Mouse (Mus musculus) ES-E14 (cell line): ENCODE data around the gene Gabpb2. TPM values are rescaled to one million over a fixed set of nuclear protein-coding genes. Genes with fewer than 3 reads are reported as not detected.

Source experiments
- DNase-seq: peaks from one replicate; pipeline ENCODE4 v3.0.0-alpha.2; 2013; ENCODE audit warnings: low read depth, low spot score
- H3K27ac ChIP-seq: 2 replicates; pipeline ENCODE4 v1.5.1; 2012; ENCODE audit warnings: low read depth, mild to moderate bottlenecking, low read length, moderate library complexity, mixed read lengths; ENCODE audit not compliant: poor library complexity, insufficient read depth, severe bottlenecking
- H3K36me3 ChIP-seq: 2 replicates; pipeline ENCODE4 v1.6.1; 2012; ENCODE audit warnings: mild to moderate bottlenecking, low read length, moderate library complexity, mixed read lengths; ENCODE audit not compliant: control insufficient read depth, poor library complexity, insufficient read depth, severe bottlenecking
- H3K4me1 ChIP-seq, 2 experiments: fragments of 150-350 bp in 1 of 2; sonication (generic) in 1 of 2; 2 replicates each; pipeline ENCODE4 v1.6.1; 2012; ENCODE audit warnings: low read length in 2 of 2, mild to moderate bottlenecking in 1 of 2, mixed read lengths in 1 of 2; ENCODE audit not compliant: control insufficient read depth in 2 of 2, insufficient read depth in 2 of 2, poor library complexity in 1 of 2
- H3K4me3 ChIP-seq, 2 experiments: fragments of 150-350 bp in 1 of 2; sonication (generic) in 1 of 2; 2 replicates each; pipeline ENCODE4 v1.5.1; 2012; ENCODE audit warnings: low read length in 2 of 2, low read depth in 1 of 2, mild to moderate bottlenecking in 1 of 2, mixed read lengths in 1 of 2; ENCODE audit not compliant: insufficient read depth in 1 of 2, poor library complexity in 1 of 2, severe bottlenecking in 1 of 2
- H3K9ac ChIP-seq: 2 replicates; pipeline ENCODE4 v1.6.1; 2012; ENCODE audit warnings: low read depth, mild to moderate bottlenecking, low read length, mixed read lengths; ENCODE audit not compliant: poor library complexity, insufficient read depth, severe bottlenecking
- H3K9me3 ChIP-seq: fragments of 150-350 bp; sonication (generic); 2 replicates; pipeline ENCODE4 v1.6.1; 2012; ENCODE audit warnings: low read depth, mild to moderate bottlenecking, low read length; ENCODE audit not compliant: control insufficient read depth, insufficient read depth
- CHD2 ChIP-seq: IDR thresholded peaks from 2 replicates; pipeline ENCODE4 v1.6.1; 2014; ENCODE audit warnings: mild to moderate bottlenecking, low read depth, low read length, inconsistent platforms
- HCFC1 ChIP-seq: IDR thresholded peaks from 2 replicates; pipeline ENCODE4 v1.6.1; 2012; ENCODE audit warnings: low read length, inconsistent platforms, borderline replicate concordance; ENCODE audit not compliant: insufficient read depth
- MAFK ChIP-seq: IDR thresholded peaks from 2 replicates; pipeline ENCODE4 v1.6.1; 2014; ENCODE audit warnings: mild to moderate bottlenecking, low read depth, low read length, inconsistent platforms; ENCODE audit not compliant: insufficient read depth
- ZC3H11A ChIP-seq: IDR thresholded peaks from 2 replicates; pipeline ENCODE4 v1.6.1; 2012; ENCODE audit warnings: low read depth, mild to moderate bottlenecking, inconsistent platforms, low read length, borderline replicate concordance
- ZNF384 ChIP-seq: IDR thresholded peaks from 2 replicates; pipeline ENCODE4 v1.6.1; 2012; ENCODE audit warnings: low read depth, low read length, inconsistent platforms
- in situ Hi-C, 2 experiments: fragments of 600-800 bp; cut with MboI; formaldehyde crosslinking; loops; one replicate each; pipeline ENCODE4 v1.15.1; 2025; ENCODE audit warnings: low sequenced_read_pairs in 2 of 2, inconsistent platforms in 1 of 2; ENCODE audit not compliant: unreplicated experiment in 2 of 2
- total RNA-seq: library from RNA; depleted of rRNA; stranded (reverse); fragments of 300-350 nt; gene quantifications from 2 replicates; pipeline ENCODE4 v1.2.3, GENCODE M21; 2012

Gene Gabpb2
- total RNA-seq, 1 experiment = 30.7 TPM

DNA sequence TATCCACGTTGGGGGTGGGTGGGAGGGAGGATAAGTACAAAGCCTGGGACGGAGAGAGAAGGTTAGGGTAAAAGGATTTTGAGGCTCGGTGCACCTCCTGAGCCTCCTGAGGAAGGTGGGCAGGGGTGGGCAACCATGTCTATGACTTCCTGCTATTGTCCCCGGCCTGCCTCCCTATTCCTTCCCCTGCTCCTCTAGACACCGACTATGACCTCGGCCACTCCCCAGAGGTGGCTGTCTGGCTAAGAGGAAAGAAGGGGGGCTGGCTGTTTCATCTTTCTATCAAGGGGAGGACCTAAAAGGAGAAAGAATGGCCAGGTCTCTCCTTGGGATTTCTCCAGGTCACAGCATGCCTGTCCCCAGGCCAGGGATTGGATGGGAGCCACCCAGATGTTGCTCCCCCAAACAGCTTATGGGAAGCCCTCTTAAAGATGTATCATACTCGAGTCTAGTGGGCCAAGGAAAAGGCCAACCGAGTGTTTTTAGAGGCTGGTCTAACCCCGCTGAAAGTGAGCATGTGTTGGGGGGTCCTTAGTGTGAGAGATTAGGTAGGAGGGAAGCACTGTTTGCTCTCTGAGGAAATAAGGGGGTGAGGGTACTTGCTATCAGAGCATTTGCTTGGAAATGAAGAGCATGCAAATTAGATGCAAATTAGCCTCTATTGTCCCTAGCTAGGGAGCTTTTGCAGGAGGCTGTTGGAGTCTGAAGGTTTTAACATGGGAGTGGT, 55.9 kb downstream of the Gabpb2 start:
- Histone ChIP-seq H3K27ac (no peak overlapping the region; the same call in 1 of the 2 replicates), H3K9me3 (no peaks in the 10 kb centered on the region), H3K4me3 (peak overlapping the region; percentile 80 to 86), H3K9ac (peak overlapping the region; percentile 45; the same call in 1 of the 2 replicates), H3K4me1 (peaks cover 4 to 23% of the 10 kb centered on the region in 2 experiments), H3K36me3 (no peaks in the 10 kb centered on the region)
- peak; percentile 20 for DNase-seq
- TF ChIP-seq CHD2 (no peak), HCFC1 (no peak), MAFK (no peak), ZNF384 (no peak), ZC3H11A (no peak)
- in situ Hi-C loops = no loop called here

DNA sequence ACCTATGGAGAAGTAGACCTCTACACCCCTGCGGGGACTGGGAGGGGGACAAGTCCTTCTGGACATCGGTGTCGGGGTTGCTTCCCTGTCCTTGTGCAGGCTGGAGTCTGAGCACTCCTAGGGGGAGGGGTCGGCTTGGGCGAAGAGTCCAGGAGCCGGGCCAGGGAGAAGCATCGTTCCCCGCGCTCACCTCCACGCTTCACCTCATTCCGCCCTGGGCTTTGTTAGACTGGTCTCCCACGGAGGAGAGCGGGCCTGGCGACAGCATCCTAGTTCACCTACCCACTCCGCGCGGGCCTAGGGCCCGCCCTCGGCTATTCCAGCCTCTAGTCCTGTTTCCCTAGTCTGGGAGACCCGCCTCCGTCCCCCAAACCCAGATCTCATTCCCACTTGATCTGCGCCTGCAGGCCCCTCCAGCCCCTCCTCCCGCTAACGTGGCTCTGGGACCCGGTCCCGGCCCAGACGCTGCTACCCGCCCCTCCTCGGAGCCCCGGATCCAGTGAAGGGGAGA, 56.6 kb downstream of the Gabpb2 start:
- in situ Hi-C loops = no loop called here
- TF ChIP-seq HCFC1 (no peak), CHD2 (no peak), ZNF384 (no peak), MAFK (no peak), ZC3H11A (no peak)
- Histone ChIP-seq H3K36me3 (no peaks in the 10 kb centered on the region), H3K27ac (no peak overlapping the region), H3K4me1 (peaks cover 4 to 23% of the 10 kb centered on the region in 2 experiments), H3K9ac (peak overlapping the region; percentile 9; the same call in 1 of the 2 replicates), H3K4me3 (peak overlapping the region; percentile 80 to 86), H3K9me3 (no peaks in the 10 kb centered on the region)
- peak; percentile 13 for DNase-seq

DNA sequence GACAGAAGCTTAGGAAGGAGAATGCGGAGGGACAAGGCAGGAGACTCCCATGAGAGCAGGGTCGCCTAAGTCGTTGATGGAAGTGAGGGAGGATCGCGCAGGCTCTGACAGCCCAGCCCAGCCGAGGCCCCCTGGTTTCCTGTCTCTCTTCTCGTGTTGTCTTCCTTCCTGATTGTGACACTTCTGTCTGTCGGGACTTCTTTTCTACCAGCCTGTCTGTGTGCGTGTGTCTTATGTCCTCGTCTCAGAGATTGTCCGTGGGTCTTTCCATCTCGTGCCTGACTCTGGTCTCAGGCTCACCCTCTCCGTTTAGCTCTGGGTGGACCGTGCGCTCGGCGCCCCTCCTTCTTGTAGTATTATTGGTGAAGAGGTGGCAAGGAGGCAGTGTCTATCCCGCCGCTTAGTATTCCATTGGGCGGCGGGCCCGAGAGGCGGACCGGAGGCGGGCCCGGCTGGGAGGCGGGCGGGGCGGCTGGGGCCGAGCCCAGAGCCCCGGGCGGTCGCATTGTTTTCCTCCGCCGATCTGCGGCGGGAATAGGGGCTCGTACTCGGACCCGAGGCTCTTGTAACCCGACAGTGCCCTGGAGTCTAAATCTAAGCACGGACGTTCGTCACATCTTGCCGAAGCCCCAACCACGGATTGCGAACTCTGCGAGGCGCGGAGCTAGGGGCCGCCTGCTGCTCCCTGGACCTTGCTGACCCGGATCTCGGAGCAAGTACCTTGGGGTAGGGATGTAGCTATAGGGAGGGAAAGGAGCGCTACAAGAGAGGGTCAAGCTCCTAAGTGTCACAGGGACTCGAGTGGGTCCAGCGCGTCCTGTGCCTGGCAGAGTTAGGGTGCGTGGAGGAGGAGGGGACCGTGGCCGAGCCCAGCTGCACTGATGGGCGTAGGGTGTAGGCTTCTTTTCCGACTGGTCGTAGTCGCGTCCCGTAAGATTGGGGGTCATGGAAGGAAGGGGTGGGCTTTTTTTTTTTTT, 57.4 kb downstream of the Gabpb2 start, which contains the start of gene Sema6c:
TSS of gene Sema6c (plus strand) at position 471 of the 977 bp plus-strand sequence.
- in situ Hi-C loops = no loop called here
- H3K9ac ChIP-seq = peak within 1 kb of the TSS; percentile 67
- H3K4me3 ChIP-seq = peak within 1 kb of the TSS; percentile 80 to 86
- peaks cover 4 to 23% of the 10 kb centered on the region in 2 experiments for H3K4me1 ChIP-seq
- no peaks in the 10 kb centered on the region for H3K36me3 ChIP-seq
- DNase-seq = peak; percentile 63
- no peak within 1 kb of the TSS for H3K27ac ChIP-seq
- no peaks in the 10 kb centered on the region for H3K9me3 ChIP-seq
- peak; percentile 79 for TF ChIP-seq ZNF384
- no peak for TF ChIP-seq ZC3H11A
- TF ChIP-seq MAFK = no peak

DNA sequence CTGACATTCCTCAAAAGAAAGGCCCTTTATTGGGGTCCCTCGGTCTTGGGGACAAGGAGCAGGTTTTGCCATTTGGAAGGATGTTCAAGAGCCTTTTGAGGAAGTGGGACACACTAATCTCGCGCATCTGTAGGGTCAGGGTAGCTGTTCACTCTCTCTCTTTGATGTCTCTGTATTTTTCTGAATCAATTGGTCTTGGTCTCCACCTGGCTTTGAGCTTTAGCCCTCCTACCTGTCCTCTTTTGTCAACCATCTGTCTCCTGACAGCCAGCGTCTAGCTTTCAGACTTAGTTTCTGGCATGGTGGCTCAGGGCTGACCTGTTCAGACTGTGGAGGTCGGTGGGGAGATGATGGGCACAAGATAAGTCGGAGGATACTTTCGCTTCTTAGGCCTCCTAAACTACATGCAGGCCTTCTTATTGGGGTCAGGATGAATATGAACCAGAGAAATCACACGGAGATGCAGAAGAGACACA, 58.2 kb downstream of the Gabpb2 start:
- H3K4me1 ChIP-seq = peaks cover 4 to 23% of the 10 kb centered on the region in 2 experiments
- no peaks in the 10 kb centered on the region for H3K36me3 ChIP-seq
- TF ChIP-seq ZNF384 = no peak
- TF ChIP-seq ZC3H11A = no peak
- no peak for TF ChIP-seq CHD2
- no peak for TF ChIP-seq MAFK
- no peak for TF ChIP-seq HCFC1
- DNase-seq = no peak
- peak overlapping the region; percentile 51 to 81; a peak in 3 of 4 replicates for H3K4me3 ChIP-seq
- no peaks in the 10 kb centered on the region for H3K9me3 ChIP-seq
- in situ Hi-C loops = no loop called here
- H3K27ac ChIP-seq = no peak overlapping the region
- H3K9ac ChIP-seq = no peak overlapping the region
